Mouse (Mus musculus) hindbrain, embryonic 13.5 days (tissue): ENCODE data around the gene Foxo3. TPM values are rescaled to one million over a fixed set of nuclear protein-coding genes. Genes with fewer than 3 reads are reported as not detected.

Experiments
- ATAC-seq: fragments of 200-750 bp; cut with Nextera tagmentation; 2 replicates; pipeline ENCODE4 v1.8.0; 2017; ENCODE audit warnings: moderate TSS enrichment; ENCODE audit not compliant: low FRiP score
- H3K27ac ChIP-seq: fragments of 300-500 bp; sonication (generic); 2 replicates; pipeline ENCODE4 v1.5.1; 2015; ENCODE audit warnings: inconsistent platforms, mild to moderate bottlenecking, moderate library complexity
- H3K27me3 ChIP-seq: fragments of 300-500 bp; sonication (generic); 2 replicates; pipeline ENCODE4 v1.6.1; 2015; ENCODE audit warnings: mild to moderate bottlenecking, inconsistent platforms
- H3K36me3 ChIP-seq: fragments of 300-500 bp; sonication (generic); 2 replicates; pipeline ENCODE4 v1.6.1; 2015; ENCODE audit warnings: mild to moderate bottlenecking, inconsistent platforms
- H3K4me1 ChIP-seq: fragments of 300-500 bp; sonication (generic); replicated peaks from 2 replicates; pipeline ENCODE4 v1.6.1; 2015; ENCODE audit warnings: inconsistent platforms
- H3K4me2 ChIP-seq: fragments of 300-500 bp; sonication (generic); 2 replicates; pipeline ENCODE4 v1.6.1; 2015; ENCODE audit warnings: inconsistent platforms, mild to moderate bottlenecking, moderate library complexity
- H3K4me3 ChIP-seq: fragments of 300-500 bp; sonication (generic); 2 replicates; pipeline ENCODE4 v1.5.1; 2015; ENCODE audit warnings: mild to moderate bottlenecking, inconsistent platforms
- H3K9ac ChIP-seq: fragments of 300-500 bp; sonication (generic); 2 replicates; pipeline ENCODE4 v1.6.1; 2015; ENCODE audit warnings: mild to moderate bottlenecking, inconsistent platforms
- H3K9me3 ChIP-seq: fragments of 300-500 bp; sonication (generic); 2 replicates; pipeline ENCODE4 v1.6.1; 2016; ENCODE audit warnings: inconsistent platforms
- WGBS: fragments of 180-500 bp; shearing (Covaris S2); methylation state at CpG from one replicate; pipeline ENCODE4 v1.1.7; 2015; 5-methylcytosine and 5-hydroxymethylcytosine counted together
- polyA plus RNA-seq: library from polyadenylated mRNA; unstranded; fragments of >200 nt; fragmentation: Nextera tagmentation; extraction: Ambion mirVana; gene quantifications from 2 replicates; pipeline ENCODE4 v1.2.1, GENCODE M21; 2015

Foxo3 gene
- 3.7 and 3.9 TPM in 2 replicates for polyA plus RNA-seq

DNA sequence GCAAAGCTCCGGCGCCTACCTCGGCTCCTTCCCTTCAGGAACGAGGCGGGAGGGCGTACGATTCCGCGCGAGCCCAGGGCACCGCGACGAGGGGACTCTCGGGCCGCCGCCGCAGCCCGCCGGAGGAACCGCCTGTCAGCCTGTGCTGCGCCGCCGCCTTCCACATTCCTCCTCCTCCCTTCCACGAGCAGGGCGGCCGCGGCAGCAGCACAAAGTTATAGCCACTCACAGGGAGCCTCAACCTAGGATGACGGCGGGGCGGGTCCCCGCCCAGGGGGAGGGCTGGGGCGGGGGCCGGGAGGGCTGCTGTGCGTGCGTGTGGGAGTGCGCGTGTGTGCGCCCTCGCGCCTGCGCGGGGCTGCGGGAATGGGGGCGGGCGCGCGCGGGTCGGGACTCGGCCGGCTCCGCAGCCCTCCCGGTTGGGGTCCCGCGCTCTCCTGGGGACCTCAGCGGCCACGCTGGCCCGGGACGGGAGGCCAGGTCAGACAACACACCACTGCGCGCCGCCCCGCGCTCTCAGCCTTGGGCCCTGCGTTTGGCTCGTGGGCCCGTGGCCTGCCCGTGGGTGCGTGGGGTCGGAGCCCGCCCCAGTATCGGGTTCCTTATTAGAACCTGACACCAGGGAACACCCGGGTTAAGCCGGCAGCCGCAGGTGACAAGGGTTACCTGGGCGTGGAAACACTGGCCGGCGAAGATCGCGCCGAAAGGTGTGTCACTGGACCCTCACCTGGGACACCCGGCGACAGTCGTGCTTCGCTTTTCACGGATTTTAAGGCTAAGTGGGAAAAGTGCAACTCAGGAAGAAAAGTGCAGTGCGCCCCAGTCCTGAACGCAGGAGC is at the start of gene Foxo3:
Gene Foxo3 (minus strand): TSS at position 249 of the 839 bp plus-strand sequence.
- H3K4me2 ChIP-seq = peak within 1 kb of the TSS; percentile 98
- peak within 1 kb of the TSS; percentile 78 for H3K4me3 ChIP-seq
- WGBS = under 1% methylated on average over 60 of the region's 88 CpGs
- peaks cover 32% of the 10 kb centered on the region for H3K4me1 ChIP-seq
- H3K27me3 ChIP-seq = peaks cover 40% of the 10 kb centered on the region
- H3K9ac ChIP-seq = peak within 1 kb of the TSS; percentile 85
- H3K9me3 ChIP-seq = no peaks in the 10 kb centered on the region
- no peaks in the 10 kb centered on the region for H3K36me3 ChIP-seq
- H3K27ac ChIP-seq = peak within 1 kb of the TSS; percentile 99
- peak; percentile 70 for ATAC-seq

DNA sequence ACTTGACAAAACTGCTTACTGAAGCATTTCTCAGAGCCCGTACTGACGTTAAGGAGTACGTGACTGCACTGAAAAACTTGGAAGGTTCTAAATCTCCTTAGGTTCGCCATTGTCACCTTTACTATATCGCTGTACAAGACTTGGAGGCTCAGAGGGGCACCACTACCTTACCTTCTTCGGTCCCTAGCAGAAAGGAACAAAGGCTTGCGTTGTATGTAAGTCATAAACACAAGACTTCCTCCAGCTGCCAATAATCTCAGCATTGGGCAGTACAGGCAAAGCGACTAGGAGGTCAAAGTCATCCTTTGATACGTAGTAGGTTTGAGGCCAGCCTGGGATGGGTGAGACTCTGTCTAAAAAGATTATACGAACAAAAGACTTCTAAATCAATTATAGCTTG is 48.8 kb upstream of the Foxo3 start:
- no peaks in the 10 kb centered on the region for H3K36me3 ChIP-seq
- ATAC-seq = no peak
- 0 out of 2 replicates have a peak, but pooled peaks cover 4% of the 10 kb centered on the region for H3K27me3 ChIP-seq
- H3K27ac ChIP-seq = no peak overlapping the region
- no peaks in the 10 kb centered on the region for H3K4me1 ChIP-seq
- H3K9ac ChIP-seq = no peak overlapping the region
- no peak overlapping the region for H3K4me2 ChIP-seq
- H3K9me3 ChIP-seq = no peaks in the 10 kb centered on the region
- H3K4me3 ChIP-seq = no peak overlapping the region
- 85% methylated on average over 10 of the region's 10 CpGs for WGBS

DNA sequence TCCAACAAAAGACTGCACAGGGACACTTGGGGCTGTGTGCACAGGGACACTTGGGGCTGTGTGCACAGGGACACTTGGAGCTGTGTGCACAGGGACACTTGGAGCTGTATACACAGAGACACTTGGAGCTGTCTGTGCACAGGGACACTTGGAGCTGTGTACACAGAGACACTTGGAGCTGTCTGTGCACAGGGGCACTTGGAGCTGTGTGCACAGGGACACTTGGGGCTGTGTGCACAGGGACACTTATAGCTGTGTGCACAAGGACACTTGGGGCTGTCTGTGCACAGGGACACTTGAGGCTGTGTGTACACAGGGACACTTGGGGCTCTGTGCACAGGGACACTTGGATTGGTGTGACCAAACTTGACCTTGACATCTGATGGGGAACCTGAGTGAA is 47.4 kb upstream of the Foxo3 start:
- Histone ChIP-seq H3K27me3 (0 out of 2 replicates have a peak, but pooled peaks cover 4% of the 10 kb centered on the region), H3K4me2 (no peak overlapping the region), H3K4me1 (no peaks in the 10 kb centered on the region), H3K4me3 (no peak overlapping the region), H3K9ac (no peak overlapping the region), H3K27ac (no peak overlapping the region), H3K36me3 (no peaks in the 10 kb centered on the region), H3K9me3 (no peaks in the 10 kb centered on the region)
- no peak for ATAC-seq

DNA sequence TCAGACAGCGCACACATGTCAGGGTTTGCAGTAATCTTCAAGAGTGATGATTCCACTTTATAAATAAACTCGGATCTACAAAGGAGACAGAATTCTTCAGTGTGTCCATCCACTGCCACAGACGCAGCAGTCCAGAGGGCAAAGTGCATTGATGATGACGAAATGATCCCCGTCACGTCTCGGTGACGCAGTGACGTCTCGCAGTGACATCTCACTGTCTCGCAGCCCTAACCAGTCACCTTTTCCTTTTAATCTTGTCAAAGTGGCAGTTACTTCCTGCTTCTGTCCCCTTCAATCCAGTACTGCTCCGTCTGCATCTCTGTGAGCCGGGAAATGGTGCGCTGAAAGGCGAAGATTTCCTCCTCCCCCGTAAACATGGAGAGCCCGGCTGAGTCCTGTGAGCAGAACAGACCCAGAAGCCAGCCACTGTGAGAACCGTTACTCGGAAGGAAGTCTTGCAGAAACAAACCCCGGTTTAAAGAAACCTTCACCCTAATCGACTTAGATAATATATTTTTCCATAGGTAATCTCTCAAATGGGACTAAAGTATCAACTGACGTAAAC is 36.7 kb upstream of the Foxo3 start:
- H3K27me3 ChIP-seq = peaks cover 13% of the 10 kb centered on the region
- no peaks in the 10 kb centered on the region for H3K9me3 ChIP-seq
- no peak overlapping the region for H3K27ac ChIP-seq
- no peak for ATAC-seq
- no peak overlapping the region for H3K9ac ChIP-seq
- no peak overlapping the region for H3K4me3 ChIP-seq
- no peak overlapping the region for H3K4me2 ChIP-seq
- 84% methylated on average over 22 of the region's 22 CpGs for WGBS
- H3K36me3 ChIP-seq = 0 out of 2 replicates have a peak, but pooled peaks cover 5% of the 10 kb centered on the region
- no peaks in the 10 kb centered on the region; the same call in 1 of the 2 replicates for H3K4me1 ChIP-seq

DNA sequence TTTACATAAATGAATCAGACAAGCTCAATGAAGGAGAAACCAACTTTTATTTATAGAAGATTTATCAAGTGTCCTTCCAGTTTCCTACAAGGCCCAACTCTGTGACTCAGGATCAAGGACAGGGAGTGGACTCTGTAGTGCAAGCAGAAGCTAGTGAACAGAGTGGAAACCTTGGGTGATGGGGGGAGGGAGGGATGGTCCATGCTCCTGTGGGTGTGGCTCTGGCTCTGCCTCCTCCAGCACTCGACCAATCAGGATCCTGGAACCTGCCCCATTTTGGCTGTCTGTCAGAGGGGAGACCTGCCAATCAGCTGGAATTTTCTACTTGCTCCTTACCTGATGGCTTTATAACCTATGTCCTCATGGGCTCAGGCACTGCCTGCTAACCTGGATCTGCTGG is 36.0 kb upstream of the Foxo3 start:
- Histone ChIP-seq H3K9ac (no peak overlapping the region), H3K27me3 (peaks cover 17% of the 10 kb centered on the region), H3K4me2 (no peak overlapping the region), H3K9me3 (no peaks in the 10 kb centered on the region), H3K4me1 (no peaks in the 10 kb centered on the region; the same call in 1 of the 2 replicates), H3K36me3 (0 out of 2 replicates have a peak, but pooled peaks cover 5% of the 10 kb centered on the region), H3K27ac (no peak overlapping the region), H3K4me3 (no peak overlapping the region)
- no peak for ATAC-seq
- 69% methylated on average over 1 of the region's 1 CpGs for WGBS

DNA sequence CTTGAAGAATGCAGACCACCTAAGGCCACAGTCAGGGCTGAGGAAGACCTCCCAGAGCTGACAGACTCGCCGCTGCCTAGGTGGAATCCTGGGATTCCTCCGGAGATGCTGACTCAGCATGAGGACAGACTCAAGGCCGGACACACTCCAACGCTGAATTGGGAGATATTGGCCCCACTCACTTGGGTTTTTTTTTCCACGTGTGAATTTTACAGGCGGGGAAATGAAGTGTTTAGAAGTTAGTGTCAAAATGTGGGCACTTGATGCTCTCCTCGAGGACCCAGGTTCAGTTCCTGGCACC is 32.1 kb upstream of the Foxo3 start:
- no peak overlapping the region for H3K27ac ChIP-seq
- 0 out of 2 replicates have a peak, but pooled peaks cover 5% of the 10 kb centered on the region for H3K36me3 ChIP-seq
- WGBS = 32% methylated on average over 8 of the region's 8 CpGs
- peak overlapping the region; percentile 27 for H3K4me3 ChIP-seq
- H3K4me2 ChIP-seq = peak overlapping the region; percentile 53
- peak overlapping the region; percentile 58; the same call in 1 of the 2 replicates for H3K9ac ChIP-seq
- H3K4me1 ChIP-seq = no peaks in the 10 kb centered on the region; the same call in 1 of the 2 replicates
- no peaks in the 10 kb centered on the region for H3K9me3 ChIP-seq
- ATAC-seq = no peak
- H3K27me3 ChIP-seq = peaks cover 41% of the 10 kb centered on the region

DNA sequence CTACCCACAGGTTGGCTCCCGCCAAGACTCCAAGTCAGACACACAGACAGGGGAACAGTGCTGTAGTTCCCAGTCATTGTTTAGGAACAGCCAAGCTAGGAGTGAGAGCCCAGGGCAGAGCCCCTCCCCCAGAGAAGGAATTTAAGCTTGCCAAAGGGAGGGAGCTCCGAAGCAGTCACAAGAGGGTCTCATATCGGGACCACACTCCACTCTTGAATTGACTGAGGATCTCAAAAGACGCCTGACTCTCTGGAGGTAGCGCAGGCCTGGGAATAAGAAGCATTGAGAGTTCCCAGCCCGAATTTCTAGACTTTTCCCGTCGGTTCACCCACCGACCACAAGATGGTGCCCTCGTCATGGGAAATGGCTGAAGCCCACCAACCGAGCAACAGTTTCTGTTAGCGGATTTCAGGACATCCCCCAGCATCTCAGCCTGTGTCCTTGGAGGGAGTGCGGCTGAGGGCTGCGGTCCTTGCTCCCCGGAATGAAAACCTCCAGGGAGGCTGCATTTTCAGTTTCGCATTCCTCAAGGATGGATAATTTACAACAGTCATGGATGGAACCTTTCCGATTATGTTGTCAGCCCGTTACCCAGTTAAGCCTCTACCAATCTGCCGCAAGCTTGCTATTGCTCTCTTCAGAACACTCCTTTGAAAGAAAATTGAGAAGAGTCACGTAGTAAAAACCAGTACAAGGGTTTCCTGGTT is 31.6 kb upstream of the Foxo3 start:
- Histone ChIP-seq H3K4me3 (peak overlapping the region; percentile 27), H3K36me3 (0 out of 2 replicates have a peak, but pooled peaks cover 5% of the 10 kb centered on the region), H3K9ac (peak overlapping the region; percentile 58; the same call in 1 of the 2 replicates), H3K4me1 (no peaks in the 10 kb centered on the region; the same call in 1 of the 2 replicates), H3K9me3 (no peaks in the 10 kb centered on the region), H3K27me3 (peaks cover 41% of the 10 kb centered on the region), H3K4me2 (peak overlapping the region; percentile 53), H3K27ac (no peak overlapping the region)
- WGBS = 6% methylated on average over 20 of the region's 20 CpGs
- peak; percentile 78 for ATAC-seq

DNA sequence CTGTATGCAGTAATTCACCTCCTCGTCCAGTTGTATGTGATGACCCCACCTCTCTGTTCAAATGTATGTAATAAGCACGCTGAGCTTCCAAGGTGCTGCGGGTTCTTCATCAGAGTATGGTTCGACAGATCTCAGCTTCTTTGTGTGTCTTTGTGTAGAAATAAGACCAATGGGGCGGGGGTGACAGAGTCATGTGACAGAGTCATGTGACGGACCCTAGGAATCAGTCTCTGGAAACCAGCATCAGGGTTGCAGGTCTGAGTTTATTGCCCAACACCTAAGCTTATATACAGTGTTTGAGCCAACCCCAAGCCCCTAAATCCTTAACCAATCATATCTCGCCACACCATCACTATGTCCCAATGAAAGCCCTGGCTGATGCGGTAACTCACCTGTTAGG is 29.9 kb upstream of the Foxo3 start:
- Histone ChIP-seq H3K27ac (no peak overlapping the region), H3K9ac (no peak overlapping the region), H3K27me3 (peaks cover 41% of the 10 kb centered on the region), H3K4me1 (no peaks in the 10 kb centered on the region; the same call in 1 of the 2 replicates), H3K9me3 (no peaks in the 10 kb centered on the region), H3K36me3 (no peaks in the 10 kb centered on the region), H3K4me2 (no peak overlapping the region), H3K4me3 (no peak overlapping the region)
- 93% methylated on average over 8 of the region's 8 CpGs for WGBS
- no peak for ATAC-seq

DNA sequence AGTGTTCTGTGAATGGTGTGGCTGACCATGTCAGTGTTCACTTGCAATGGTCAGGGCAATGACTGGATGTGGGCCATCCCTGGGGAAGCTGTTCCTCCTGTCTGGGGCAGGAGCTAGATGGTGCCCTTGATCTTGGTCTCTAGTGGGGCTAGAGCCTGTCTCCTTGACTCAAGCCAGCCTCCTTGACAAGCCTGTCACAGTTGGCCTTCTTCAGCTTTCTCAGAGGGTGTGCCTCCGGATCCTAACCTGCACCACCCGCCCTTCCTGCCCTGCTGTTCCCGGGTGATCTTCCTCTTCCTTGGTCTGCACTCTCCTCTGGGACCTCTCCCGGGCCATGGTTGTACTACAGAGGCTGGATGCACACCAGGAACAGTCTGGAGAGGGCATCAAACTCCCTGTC is 24.2 kb upstream of the Foxo3 start:
- ATAC-seq = no peak
- WGBS = 54% methylated on average over 4 of the region's 4 CpGs
- no peaks in the 10 kb centered on the region for H3K36me3 ChIP-seq
- 0 out of 2 replicates have a peak, but pooled peaks cover 10% of the 10 kb centered on the region for H3K27me3 ChIP-seq
- no peak overlapping the region for H3K9ac ChIP-seq
- no peak overlapping the region for H3K27ac ChIP-seq
- peaks cover 5% of the 10 kb centered on the region; the same call in 1 of the 2 replicates for H3K9me3 ChIP-seq
- H3K4me3 ChIP-seq = no peak overlapping the region
- H3K4me1 ChIP-seq = no peaks in the 10 kb centered on the region
- H3K4me2 ChIP-seq = no peak overlapping the region

DNA sequence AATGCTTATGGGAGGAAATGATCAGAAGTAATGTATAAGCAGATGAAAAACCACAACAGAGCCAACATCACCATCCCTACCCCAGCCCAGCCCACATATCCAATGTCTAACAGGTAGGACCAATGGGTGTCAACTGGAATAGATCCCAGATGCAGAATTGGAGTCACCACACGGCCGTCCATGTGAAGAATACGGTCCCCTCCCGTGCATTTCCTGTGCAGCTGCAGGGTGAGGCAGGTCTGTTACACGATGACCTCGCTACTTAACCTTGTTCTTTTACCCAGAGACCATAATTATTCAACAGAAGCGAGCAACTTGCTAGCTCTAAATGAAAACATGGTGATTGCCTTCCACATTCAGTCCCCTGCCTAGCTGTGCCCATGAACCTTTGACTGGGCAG is 23.4 kb upstream of the Foxo3 start:
- peaks cover 5% of the 10 kb centered on the region; the same call in 1 of the 2 replicates for H3K9me3 ChIP-seq
- no peak overlapping the region for H3K4me3 ChIP-seq
- no peak overlapping the region for H3K9ac ChIP-seq
- no peak for ATAC-seq
- H3K36me3 ChIP-seq = no peaks in the 10 kb centered on the region
- H3K4me1 ChIP-seq = no peaks in the 10 kb centered on the region
- 0 out of 2 replicates have a peak, but pooled peaks cover 9% of the 10 kb centered on the region for H3K27me3 ChIP-seq
- no peak overlapping the region for H3K4me2 ChIP-seq
- 71% methylated on average over 7 of the region's 7 CpGs for WGBS
- H3K27ac ChIP-seq = no peak overlapping the region

DNA sequence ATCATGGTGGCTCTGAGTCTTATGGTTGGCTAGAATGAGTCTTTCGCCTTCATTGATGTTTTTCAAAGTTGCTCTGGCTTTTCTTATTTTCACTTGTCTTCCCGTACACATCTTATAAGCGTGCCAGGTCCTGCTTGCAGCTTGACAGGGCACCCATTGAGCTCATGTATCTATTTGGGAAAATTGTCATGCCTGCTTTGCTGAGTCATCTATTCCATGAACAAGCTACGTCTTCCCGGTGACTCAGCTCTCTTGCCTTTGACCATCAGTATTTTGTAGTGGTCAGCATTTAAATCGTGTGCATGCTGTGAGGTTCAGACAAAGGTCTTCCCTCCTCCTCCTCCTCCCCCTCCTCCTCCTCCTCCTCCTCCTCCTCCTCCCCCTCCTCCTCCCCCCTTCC is 22.9 kb upstream of the Foxo3 start:
- 78% methylated on average over 6 of the region's 6 CpGs for WGBS
- H3K27me3 ChIP-seq = 0 out of 2 replicates have a peak, but pooled peaks cover 4% of the 10 kb centered on the region
- no peak for ATAC-seq

DNA sequence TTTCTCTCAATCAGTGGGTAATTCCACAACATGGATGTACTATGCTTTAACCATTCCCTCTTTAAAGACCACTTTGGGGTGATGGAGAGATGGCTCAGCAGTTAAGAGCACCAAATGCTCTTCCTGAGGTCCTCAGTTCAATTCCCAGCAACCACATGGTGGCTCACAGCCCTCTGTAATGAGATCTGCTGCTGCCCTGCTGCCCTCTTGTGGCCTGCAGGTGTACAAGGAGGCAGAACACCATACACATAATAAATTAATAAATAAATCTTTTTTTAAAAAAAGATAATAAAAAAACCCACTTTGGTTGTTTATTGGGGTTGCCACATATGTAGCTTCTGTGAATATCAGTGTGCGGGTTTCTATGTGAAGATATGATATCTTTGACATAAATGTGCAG is 21.4 kb upstream of the Foxo3 start:
- peaks cover 5% of the 10 kb centered on the region; the same call in 1 of the 2 replicates for H3K9me3 ChIP-seq
- ATAC-seq = no peak
- 86% methylated on average over 1 of the region's 1 CpGs for WGBS

More for the DNA sequence above, 22.9 kb upstream of the Foxo3 start:
- Histone ChIP-seq H3K36me3 (no peaks in the 10 kb centered on the region), H3K27ac (no peak overlapping the region), H3K4me3 (no peak overlapping the region), H3K4me1 (no peaks in the 10 kb centered on the region), H3K4me2 (no peak overlapping the region), H3K9me3 (peaks cover 5% of the 10 kb centered on the region; the same call in 1 of the 2 replicates), H3K9ac (no peak overlapping the region)

More for the DNA sequence above, 21.4 kb upstream of the Foxo3 start:
- H3K27me3 ChIP-seq = peaks cover under 1% of the 10 kb centered on the region; the same call in 1 of the 2 replicates
- no peak overlapping the region for H3K27ac ChIP-seq
- H3K4me1 ChIP-seq = no peaks in the 10 kb centered on the region
- H3K4me2 ChIP-seq = no peak overlapping the region
- H3K36me3 ChIP-seq = no peaks in the 10 kb centered on the region
- no peak overlapping the region for H3K4me3 ChIP-seq
- H3K9ac ChIP-seq = no peak overlapping the region
